Mouse (Mus musculus) spleen, adult 2 months (tissue): ENCODE measurements at regions not wholly inside any gene's neighbourhood (a gene's known extent, or its start where the extent isn't known, plus 50 kb on each side); places are given as distances from the start of the nearest gene placed in this dataset.

ENCODE experiments used
- CTCF ChIP-seq: fragments of 200-500 bp; IDR thresholded peaks from 2 replicates; pipeline ENCODE4 v1.5.1; 2011; ENCODE audit warnings: mild to moderate bottlenecking, inconsistent platforms; ENCODE audit not compliant: insufficient read depth, insufficient read length, insufficient replicate concordance; ENCODE audit errors: extremely low read depth
- POLR2A ChIP-seq: fragments of 200-500 bp; IDR thresholded peaks from 2 replicates; pipeline ENCODE4 v1.6.1; 2011; ENCODE audit warnings: low read depth, low read length, inconsistent platforms

DNA sequence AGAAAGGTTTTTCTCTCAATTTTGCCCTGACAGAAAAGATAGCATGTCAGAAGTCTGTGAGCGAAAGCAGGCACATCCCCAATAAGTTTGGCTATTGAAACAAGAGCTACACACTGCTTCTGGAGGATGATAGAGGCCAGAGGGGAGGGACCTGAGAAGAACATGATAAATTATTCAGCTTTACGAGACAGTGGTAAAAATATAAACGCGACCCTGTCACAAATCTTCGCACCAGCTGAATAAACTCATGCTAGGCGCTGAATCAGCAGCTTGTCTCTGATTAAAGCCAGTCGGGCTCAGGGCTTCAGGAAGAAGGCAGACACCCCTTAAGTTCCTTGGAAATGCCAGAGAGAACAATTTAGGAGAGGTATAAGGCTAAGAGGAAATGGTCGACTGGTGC lies 422.7 kb upstream of the Tnp1 start:
- no peak for TF ChIP-seq CTCF
- no peak for TF ChIP-seq POLR2A
